Comparison of ENCODE assay signal across 12 mouse cellular contexts in genomic region chr15:101382811-101383210, GRCm38 (mm10). TPM values are rescaled to one million over a fixed set of nuclear protein-coding genes. Genes with fewer than 3 reads are reported as not detected.
DNase-seq lines count a peak whose midpoint lies in the region; ATAC-seq and TF ChIP-seq lines count a peak whose summit lies in the region.
"Had no signal": no experiment of that assay in that cellular context is flagged by ENCODE, and none has a peak within 500 bp of the region (broad histone marks: within the 10 kb centered on the region; RNA-seq: fewer than 3 reads in every experiment).

No protein-coding gene starts in this region.

- WGBS in midbrain, postnatal 0 days = 81% methylated on average over 11 of the region's 11 CpGs
- 89% methylated on average over 11 of the region's 11 CpGs for WGBS in midbrain, embryonic 15.5 days
- WGBS in forebrain, embryonic 11.5 days = 85% methylated on average over 11 of the region's 11 CpGs

- H3K4me1 ChIP-seq in midbrain, postnatal 0 days (ENCODE audit: insufficient read depth, low read length) = no peaks in the 10 kb centered on the region
- H3K4me1 ChIP-seq in midbrain, embryonic 15.5 days = no peaks in the 10 kb centered on the region
- no peaks in the 10 kb centered on the region; the same call in 1 of the 2 replicates for H3K4me1 ChIP-seq in forebrain, embryonic 11.5 days (replicated peaks; ENCODE audit: control insufficient read depth, insufficient read depth, low read length)

- TF ChIP-seq CTCF in midbrain, postnatal 0 days (IDR thresholded peaks at IDR 0.05) = no peak

- no peak overlapping the region for H3K4me3 ChIP-seq in midbrain, postnatal 0 days (ENCODE audit: low read depth, low read length)
- no peak overlapping the region for H3K4me3 ChIP-seq in midbrain, embryonic 15.5 days
- no peak overlapping the region for H3K4me3 ChIP-seq in forebrain, embryonic 11.5 days (ENCODE audit: low read depth, low read length)
- H3K4me3 ChIP-seq: left cerebral cortex, adult 2 months had no signal

- DNase-seq in midbrain, postnatal 0 days (ENCODE audit: low spot score) = peak; percentile 47
- DNase-seq in cerebellum, adult 9-11 months = peak; percentile 72
- peak; percentile 75 to 76 for DNase-seq in gastrocnemius, postnatal 36 days
- no peak for DNase-seq in forebrain, embryonic 11.5 days (ENCODE audit: low spot score)
- no peak for DNase-seq in natural killer cell, adult 2 months (ENCODE audit: low spot score in 2 of 2)
- no peak for DNase-seq in right cerebral cortex, postnatal 10 days (ENCODE audit: low spot score in 2 of 2)
- DNase-seq: kidney, adult 11 months; kidney, postnatal 36 days had no signal

- no peak overlapping the region for H3K4me2 ChIP-seq in midbrain, postnatal 0 days (ENCODE audit: low read depth, low read length, poor library complexity, severe bottlenecking)
- no peak overlapping the region for H3K4me2 ChIP-seq in midbrain, embryonic 15.5 days
- H3K4me2 ChIP-seq in forebrain, embryonic 11.5 days (ENCODE audit: low read depth, low read length, severe bottlenecking) = no peak overlapping the region

- H3K27ac ChIP-seq in midbrain, postnatal 0 days (ENCODE audit: low read depth, low read length) = no peak overlapping the region
- H3K27ac ChIP-seq in midbrain, embryonic 15.5 days = no peak overlapping the region
- H3K27ac ChIP-seq in forebrain, embryonic 11.5 days (ENCODE audit: low read depth, low read length) = no peak overlapping the region
- H3K27ac ChIP-seq: left cerebral cortex, adult 2 months had no signal

- H3K9ac ChIP-seq in midbrain, postnatal 0 days (replicated peaks; ENCODE audit: low read length, poor library complexity, severe bottlenecking) = no peak overlapping the region
- no peak overlapping the region for H3K9ac ChIP-seq in midbrain, embryonic 15.5 days
- no peak overlapping the region for H3K9ac ChIP-seq in forebrain, embryonic 11.5 days (ENCODE audit: low read length)

- H3K36me3 ChIP-seq in midbrain, postnatal 0 days (ENCODE audit: insufficient read depth, low read length) = no peaks in the 10 kb centered on the region
- H3K36me3 ChIP-seq in midbrain, embryonic 15.5 days (replicated peaks) = no peaks in the 10 kb centered on the region
- H3K36me3 ChIP-seq in forebrain, embryonic 11.5 days (ENCODE audit: control insufficient read depth, insufficient read depth, low read length) = no peaks in the 10 kb centered on the region

- H3K27me3 ChIP-seq in midbrain, postnatal 0 days (ENCODE audit: insufficient read depth, low read length) = no peaks in the 10 kb centered on the region
- no peaks in the 10 kb centered on the region for H3K27me3 ChIP-seq in midbrain, embryonic 15.5 days (replicated peaks)
- no peaks in the 10 kb centered on the region for H3K27me3 ChIP-seq in forebrain, embryonic 11.5 days (ENCODE audit: control insufficient read depth, insufficient read depth, low read length)

- intact Hi-C loops in gastrocnemius, postnatal 36 days (cut with DNase I) = no loop called here

- H3K9me3 ChIP-seq in midbrain, postnatal 0 days (ENCODE audit: low read length) = no peaks in the 10 kb centered on the region
- H3K9me3 ChIP-seq in midbrain, embryonic 15.5 days = no peaks in the 10 kb centered on the region
- H3K9me3 ChIP-seq in forebrain, embryonic 11.5 days (ENCODE audit: control insufficient read depth, low read length) = no peaks in the 10 kb centered on the region

- no peak for ATAC-seq in midbrain, postnatal 0 days (ENCODE audit: low FRiP score)
- ATAC-seq in midbrain, embryonic 15.5 days (replicated peaks) = no peak
- ATAC-seq in forebrain, embryonic 11.5 days (replicated peaks; ENCODE audit: low FRiP score) = no peak
- ATAC-seq: CD4-positive, CD25-positive, alpha-beta regulatory T cell, adult 4 months had no signal

RNA-seq across cellular contexts. Expression of gene Krt80, which starts 12.8 kb away (rescaled TPM):
- 0.09 and 1.0 TPM in 2 replicates for total RNA-seq in midbrain, postnatal 0 days (2014; rRNA removed)
- 0.16 and 0.33 TPM in 2 replicates for polyA plus RNA-seq in midbrain, postnatal 0 days (2015; fragmentation: Nextera tagmentation; extraction: Ambion mirVana)
- 0.09 and 0.23 TPM in 2 replicates for polyA plus RNA-seq in midbrain, embryonic 15.5 days (2015; fragmentation: Nextera tagmentation; extraction: Ambion mirVana)
- total RNA-seq in gastrocnemius, postnatal 36 days (2021) = 1 to 10 TPM; 1.9 to 2.5 TPM
- polyA plus RNA-seq in forebrain, embryonic 11.5 days (2014; fragmentation: Nextera tagmentation; extraction: Ambion mirVana) = not detected in 2 replicates

RNA-seq across cellular contexts. Expression of gene Krt7, which starts 28.0 kb away (rescaled TPM):
- 0.49 and 0.52 TPM in 2 replicates for total RNA-seq in midbrain, postnatal 0 days (2014; rRNA removed)
- 0.20 and 0.82 TPM in 2 replicates for polyA plus RNA-seq in midbrain, postnatal 0 days (2015; fragmentation: Nextera tagmentation; extraction: Ambion mirVana)
- 0.52 and 0.62 TPM in 2 replicates for polyA plus RNA-seq in midbrain, embryonic 15.5 days (2015; fragmentation: Nextera tagmentation; extraction: Ambion mirVana)
- total RNA-seq in gastrocnemius, postnatal 36 days (2021) = under 1 TPM in 1 of 2 experiments, not detected in 1; 0.15 TPM
- polyA plus RNA-seq in forebrain, embryonic 11.5 days (2014; fragmentation: Nextera tagmentation; extraction: Ambion mirVana) = 6.8 and 9.3 TPM in 2 replicates

RNA-seq across cellular contexts. Expression of gene Krt87, which starts 55.8 kb away (rescaled TPM):
- 0.76 and 1.2 TPM in 2 replicates for total RNA-seq in midbrain, postnatal 0 days (2014; rRNA removed)
- polyA plus RNA-seq in midbrain, postnatal 0 days (2015; fragmentation: Nextera tagmentation; extraction: Ambion mirVana) = 0.76 and 0.84 TPM in 2 replicates
- 0.40 and 0.83 TPM in 2 replicates for polyA plus RNA-seq in midbrain, embryonic 15.5 days (2015; fragmentation: Nextera tagmentation; extraction: Ambion mirVana)
- not detected for total RNA-seq in gastrocnemius, postnatal 36 days (2021)
- polyA plus RNA-seq in forebrain, embryonic 11.5 days (2014; fragmentation: Nextera tagmentation; extraction: Ambion mirVana) = 0.12 TPM in 1 of 2 replicates, not detected in the other
- total RNA-seq: liver, adult 2 months had no signal
- polyA plus RNA-seq: liver, adult 2 months had no signal

Comparison
In these comparisons a context has a peak if more than half of its experiments do, and no peak if none do; other contexts are left out.
1. DNase-seq: peak in midbrain, postnatal 0 days (single experiment), cerebellum, adult 9-11 months (single experiment) and gastrocnemius, postnatal 36 days (2 of 2); none in forebrain, embryonic 11.5 days (single experiment), natural killer cell, adult 2 months (0 of 2) and right cerebral cortex, postnatal 10 days (0 of 2).